Mouse (Mus musculus) monocyte, adult 5-6 weeks (primary cell): ENCODE results near the gene Abtb1. TPM values are rescaled to one million over a fixed set of nuclear protein-coding genes. Genes with fewer than 3 reads are reported as not detected.

Experiments used
- ATAC-seq: fragments of 153-309, 156-312 bp; replicated peaks from 2 replicates; pipeline ENCODE4 v1.8.0; 2017; ENCODE audit warnings: mild to moderate bottlenecking; ENCODE audit not compliant: low TSS enrichment, insufficient number of reproducible peaks, severe bottlenecking, poor library complexity, low FRiP score
- total RNA-seq: library from RNA; stranded (forward); fragments of 200-1000, 200-491, 200-594 nt; gene quantifications from 3 replicates; pipeline ENCODE4 v1.2.3, GENCODE M21; 2017

Abtb1 gene
- total RNA-seq, 1 experiment from 2014 or later: 32.9 TPM

GRCm38 (mm10) chr6:88786732-88787445 is 54.9 kb downstream of the Abtb1 start:
- no peak for ATAC-seq

Other genes with a start within 250 kb of the Abtb1 start
- not detected in 3 replicates for gene Kbtbd12, start 204.0 kb downstream of the Abtb1 start, total RNA-seq
- 1.9 to 3.9 TPM in 2 of 3 replicates, not detected in the other for gene Mgll, start 117.6 kb downstream of the Abtb1 start, total RNA-seq
- not detected in 3 replicates for gene Podxl2, start 33.1 kb upstream of the Abtb1 start, total RNA-seq
- 10.9 to 27.9 TPM (median 20.2 TPM) in 3 replicates for gene Mcm2, start 56.8 kb upstream of the Abtb1 start, total RNA-seq
- gene Tpra1, start 60.3 kb upstream of the Abtb1 start, total RNA-seq: 24.4 to 70.1 TPM (median 35.2 TPM) in 3 replicates